Mouse (Mus musculus): ENCODE results near the gene Zfp827.

DNA sequence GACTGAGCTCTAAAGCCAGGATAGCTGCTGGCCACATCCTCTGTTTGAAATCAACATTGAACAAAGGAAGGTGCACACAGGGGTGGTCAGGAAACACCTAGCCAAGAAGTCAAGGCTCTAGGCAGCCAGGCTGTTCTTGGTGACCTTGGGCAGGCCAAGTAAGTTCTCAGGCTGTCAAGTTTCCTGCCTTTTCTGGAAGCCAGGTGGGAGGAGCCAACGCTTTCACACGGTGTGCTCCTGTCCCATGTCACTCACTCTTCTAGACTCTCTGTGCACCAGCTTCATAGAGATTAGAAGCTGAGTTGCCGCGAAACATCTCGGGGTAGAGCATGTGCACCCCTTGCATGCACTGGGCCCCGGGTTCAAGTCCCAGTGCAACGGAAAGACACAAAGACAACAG lies 89.5 kb downstream of the Zfp827 start:
- no peak for TF ChIP-seq CTCF (conservative IDR thresholded peaks at IDR 0.05; ENCODE audit: insufficient read depth, insufficient read length, low read depth, low read length)
- TF ChIP-seq POLR2A (IDR thresholded peaks at IDR 0.05; ENCODE audit: low read depth, low read length): no peak
